Mouse (Mus musculus): ENCODE data around the gene Cdh11. TPM values are rescaled to one million over a fixed set of nuclear protein-coding genes. Genes with fewer than 3 reads are reported as not detected.
"Not testable (repeated sequence)": the region's sequence is repeated elsewhere in the genome, so short reads cannot be mapped to it uniquely, and the experiment has no call there.

Cdh11 gene
- polyA plus RNA-seq, 1 experiment from 2014 or later = 123 TPM

GRCm38 (mm10) chr8:102698232-102698837 is 87.1 kb downstream of the Cdh11 start:
- H3K27ac ChIP-seq (ENCODE audit: low read length) = no peak overlapping the region
- no peaks in the 10 kb centered on the region for H3K27me3 ChIP-seq (ENCODE audit: control insufficient read depth, insufficient read depth, low read length)
- no peak for ATAC-seq (ENCODE audit: insufficient number of reproducible peaks, insufficient read depth, low FRiP score, low read depth)
- no peak overlapping the region for H3K9ac ChIP-seq (replicated peaks; ENCODE audit: low read depth, low read length)
- no peaks in the 10 kb centered on the region for H3K36me3 ChIP-seq (ENCODE audit: control insufficient read depth, insufficient read depth, low read length)
- no peaks in the 10 kb centered on the region for H3K9me3 ChIP-seq (ENCODE audit: control insufficient read depth, low read depth, low read length)
- H3K4me1 ChIP-seq (ENCODE audit: control insufficient read depth, insufficient read depth, low read length) = no peaks in the 10 kb centered on the region
- H3K4me2 ChIP-seq (replicated peaks; ENCODE audit: low read depth, low read length) = no peak overlapping the region
- 35% methylated on average over 11 of the region's 11 CpGs for WGBS
- H3K4me3 ChIP-seq (ENCODE audit: low read depth, low read length) = no peak overlapping the region

- no peak overlapping the region for H3K27ac ChIP-seq (ENCODE audit: low read length)
- ATAC-seq (ENCODE audit: insufficient number of reproducible peaks, insufficient read depth, low FRiP score, low read depth) = no peak
- 20% methylated on average over 1 of the region's 1 CpGs for WGBS
Measured at GRCm38 (mm10) chr8:102693465-102693864, 92.0 kb downstream of the Cdh11 start.

GRCm38 (mm10) chr8:102685491-102685890 is 100.0 kb downstream of the Cdh11 start:
- not testable (repeated sequence) for H3K9me3 ChIP-seq (ENCODE audit: control insufficient read depth, low read depth, low read length); H3K9ac ChIP-seq (replicated peaks; ENCODE audit: low read depth, low read length); H3K4me2 ChIP-seq (replicated peaks; ENCODE audit: low read depth, low read length); H3K4me1 ChIP-seq (ENCODE audit: control insufficient read depth, insufficient read depth, low read length); ATAC-seq (ENCODE audit: insufficient number of reproducible peaks, insufficient read depth, low FRiP score, low read depth); H3K4me3 ChIP-seq (ENCODE audit: low read depth, low read length); H3K27me3 ChIP-seq (ENCODE audit: control insufficient read depth, insufficient read depth, low read length); H3K36me3 ChIP-seq (ENCODE audit: control insufficient read depth, insufficient read depth, low read length); H3K27ac ChIP-seq (ENCODE audit: low read length)
- 83% methylated on average over 7 of the region's 7 CpGs for WGBS

More at GRCm38 (mm10) chr8:102693465-102693864, 92.0 kb downstream of the Cdh11 start:
- H3K4me1 ChIP-seq (ENCODE audit: control insufficient read depth, insufficient read depth, low read length) = no peaks in the 10 kb centered on the region
- no peak overlapping the region for H3K9ac ChIP-seq (replicated peaks; ENCODE audit: low read depth, low read length)
- H3K27me3 ChIP-seq (ENCODE audit: control insufficient read depth, insufficient read depth, low read length) = no peaks in the 10 kb centered on the region
- H3K4me3 ChIP-seq (ENCODE audit: low read depth, low read length) = no peak overlapping the region
- H3K9me3 ChIP-seq (ENCODE audit: control insufficient read depth, low read depth, low read length) = no peaks in the 10 kb centered on the region
- no peaks in the 10 kb centered on the region for H3K36me3 ChIP-seq (ENCODE audit: control insufficient read depth, insufficient read depth, low read length)
- H3K4me2 ChIP-seq (replicated peaks; ENCODE audit: low read depth, low read length) = no peak overlapping the region

- H3K9ac ChIP-seq (replicated peaks; ENCODE audit: low read depth, low read length) = no peak overlapping the region
Measured at GRCm38 (mm10) chr8:102685023-102685422, 100.4 kb downstream of the Cdh11 start.

GRCm38 (mm10) chr8:102677148-102677547 is 108.3 kb downstream of the Cdh11 start:
- ATAC-seq (ENCODE audit: insufficient number of reproducible peaks, insufficient read depth, low FRiP score, low read depth) = no peak
- WGBS = 93% methylated on average over 3 of the region's 3 CpGs
- no peaks in the 10 kb centered on the region for H3K9me3 ChIP-seq (ENCODE audit: control insufficient read depth, low read depth, low read length)
- peaks cover 13% of the 10 kb centered on the region for H3K36me3 ChIP-seq (ENCODE audit: control insufficient read depth, insufficient read depth, low read length)
- no peaks in the 10 kb centered on the region for H3K4me1 ChIP-seq (ENCODE audit: control insufficient read depth, insufficient read depth, low read length)
- H3K27me3 ChIP-seq (ENCODE audit: control insufficient read depth, insufficient read depth, low read length) = no peaks in the 10 kb centered on the region
- no peak overlapping the region for H3K4me2 ChIP-seq (replicated peaks; ENCODE audit: low read depth, low read length)
- no peak overlapping the region for H3K9ac ChIP-seq (replicated peaks; ENCODE audit: low read depth, low read length)
- H3K4me3 ChIP-seq (ENCODE audit: low read depth, low read length) = no peak overlapping the region
- no peak overlapping the region for H3K27ac ChIP-seq (ENCODE audit: low read length)

More at GRCm38 (mm10) chr8:102685023-102685422, 100.4 kb downstream of the Cdh11 start:
- no peaks in the 10 kb centered on the region for H3K27me3 ChIP-seq (ENCODE audit: control insufficient read depth, insufficient read depth, low read length)
- ATAC-seq (ENCODE audit: insufficient number of reproducible peaks, insufficient read depth, low FRiP score, low read depth) = no peak
- no peaks in the 10 kb centered on the region for H3K9me3 ChIP-seq (ENCODE audit: control insufficient read depth, low read depth, low read length)
- H3K4me2 ChIP-seq (replicated peaks; ENCODE audit: low read depth, low read length) = no peak overlapping the region
- WGBS = 78% methylated on average over 11 of the region's 11 CpGs
- no peak overlapping the region for H3K4me3 ChIP-seq (ENCODE audit: low read depth, low read length)
- no peak overlapping the region for H3K27ac ChIP-seq (ENCODE audit: low read length)
- H3K4me1 ChIP-seq (ENCODE audit: control insufficient read depth, insufficient read depth, low read length) = no peaks in the 10 kb centered on the region
- H3K36me3 ChIP-seq (ENCODE audit: control insufficient read depth, insufficient read depth, low read length) = no peaks in the 10 kb centered on the region

- H3K36me3 ChIP-seq (ENCODE audit: control insufficient read depth, insufficient read depth, low read length) = peaks cover 21% of the 10 kb centered on the region
- H3K9ac ChIP-seq (replicated peaks; ENCODE audit: low read depth, low read length); H3K9me3 ChIP-seq (ENCODE audit: control insufficient read depth, low read depth, low read length); H3K4me1 ChIP-seq (ENCODE audit: control insufficient read depth, insufficient read depth, low read length); H3K27me3 ChIP-seq (ENCODE audit: control insufficient read depth, insufficient read depth, low read length); H3K27ac ChIP-seq (ENCODE audit: low read length); H3K4me3 ChIP-seq (ENCODE audit: low read depth, low read length); ATAC-seq (ENCODE audit: insufficient number of reproducible peaks, insufficient read depth, low FRiP score, low read depth); H3K4me2 ChIP-seq (replicated peaks; ENCODE audit: low read depth, low read length): not testable (repeated sequence)
- 84% methylated on average over 5 of the region's 5 CpGs for WGBS
Measured at GRCm38 (mm10) chr8:102664561-102664960, 120.9 kb downstream of the Cdh11 start.

- Histone ChIP-seq H3K27ac (ENCODE audit: low read length) (no peak overlapping the region), H3K4me2 (replicated peaks; ENCODE audit: low read depth, low read length) (no peak overlapping the region), H3K9ac (replicated peaks; ENCODE audit: low read depth, low read length) (no peak overlapping the region), H3K36me3 (ENCODE audit: control insufficient read depth, insufficient read depth, low read length) (peaks cover 22% of the 10 kb centered on the region), H3K27me3 (ENCODE audit: control insufficient read depth, insufficient read depth, low read length) (no peaks in the 10 kb centered on the region), H3K4me1 (ENCODE audit: control insufficient read depth, insufficient read depth, low read length) (no peaks in the 10 kb centered on the region), H3K9me3 (ENCODE audit: control insufficient read depth, low read depth, low read length) (no peaks in the 10 kb centered on the region), H3K4me3 (ENCODE audit: low read depth, low read length) (no peak overlapping the region)
- 92% methylated on average over 2 of the region's 2 CpGs for WGBS
- ATAC-seq (ENCODE audit: insufficient number of reproducible peaks, insufficient read depth, low FRiP score, low read depth) = no peak
Measured at GRCm38 (mm10) chr8:102656529-102656928, 128.9 kb downstream of the Cdh11 start.

GRCm38 (mm10) chr8:102651964-102652363 is 133.5 kb downstream of the Cdh11 start:
- no peak for ATAC-seq (ENCODE audit: insufficient number of reproducible peaks, insufficient read depth, low FRiP score, low read depth)

GRCm38 (mm10) chr8:102627151-102627550 is 158.3 kb downstream of the Cdh11 start:
- Histone ChIP-seq H3K27ac (ENCODE audit: low read length) (no peak overlapping the region), H3K9me3 (ENCODE audit: control insufficient read depth, low read depth, low read length) (no peaks in the 10 kb centered on the region), H3K4me3 (ENCODE audit: low read depth, low read length) (no peak overlapping the region), H3K27me3 (ENCODE audit: control insufficient read depth, insufficient read depth, low read length) (no peaks in the 10 kb centered on the region), H3K4me2 (replicated peaks; ENCODE audit: low read depth, low read length) (no peak overlapping the region), H3K36me3 (ENCODE audit: control insufficient read depth, insufficient read depth, low read length) (peaks cover 3% of the 10 kb centered on the region; the same call in 1 of the 2 replicates), H3K4me1 (ENCODE audit: control insufficient read depth, insufficient read depth, low read length) (no peaks in the 10 kb centered on the region), H3K9ac (replicated peaks; ENCODE audit: low read depth, low read length) (no peak overlapping the region)
- WGBS = 80% methylated on average over 3 of the region's 3 CpGs
- ATAC-seq (ENCODE audit: insufficient number of reproducible peaks, insufficient read depth, low FRiP score, low read depth) = no peak

More at GRCm38 (mm10) chr8:102651964-102652363, 133.5 kb downstream of the Cdh11 start:
- H3K9me3 ChIP-seq (ENCODE audit: control insufficient read depth, low read depth, low read length) = no peaks in the 10 kb centered on the region
- no peak overlapping the region for H3K9ac ChIP-seq (replicated peaks; ENCODE audit: low read depth, low read length)
- no peak overlapping the region for H3K4me3 ChIP-seq (ENCODE audit: low read depth, low read length)
- H3K27ac ChIP-seq (ENCODE audit: low read length) = no peak overlapping the region
- no peaks in the 10 kb centered on the region for H3K4me1 ChIP-seq (ENCODE audit: control insufficient read depth, insufficient read depth, low read length)
- H3K27me3 ChIP-seq (ENCODE audit: control insufficient read depth, insufficient read depth, low read length) = no peaks in the 10 kb centered on the region
- 78% methylated on average over 4 of the region's 4 CpGs for WGBS
- H3K36me3 ChIP-seq (ENCODE audit: control insufficient read depth, insufficient read depth, low read length) = peaks cover 12% of the 10 kb centered on the region; the same call in 1 of the 2 replicates
- no peak overlapping the region for H3K4me2 ChIP-seq (replicated peaks; ENCODE audit: low read depth, low read length)

Data from stomach, embryonic 14.5 days (tissue).